Mouse (Mus musculus) limb, embryonic 12.5 days (tissue): ENCODE data around the gene Fa2h. TPM values are rescaled to one million over a fixed set of nuclear protein-coding genes. Genes with fewer than 3 reads are reported as not detected.
A peak's percentile ranks its signal among the peaks of the same experiment; 100 is the strongest.

Source experiments
- ATAC-seq: fragments of 200-750 bp; cut with Nextera tagmentation; 2 replicates; pipeline ENCODE4 v1.8.0; 2017; ENCODE audit warnings: low read depth, moderate TSS enrichment; ENCODE audit not compliant: insufficient number of reproducible peaks, insufficient read depth, low FRiP score, low TSS enrichment
- H3K27ac ChIP-seq: fragments of 300-500 bp; sonication (generic); 2 replicates; pipeline ENCODE4 v1.5.1; 2016; ENCODE audit warnings: mild to moderate bottlenecking, moderate library complexity
- H3K27me3 ChIP-seq: fragments of 300-500 bp; sonication (generic); 2 replicates; pipeline ENCODE4 v1.6.1; 2016; ENCODE audit warnings: mild to moderate bottlenecking, moderate library complexity
- H3K36me3 ChIP-seq: fragments of 300-500 bp; sonication (generic); 2 replicates; pipeline ENCODE4 v1.6.1; 2016; ENCODE audit warnings: mild to moderate bottlenecking, moderate library complexity
- H3K4me1 ChIP-seq: fragments of 300-500 bp; sonication (generic); replicated peaks from 2 replicates; pipeline ENCODE4 v1.6.1; 2016
- H3K4me2 ChIP-seq: fragments of 300-500 bp; sonication (generic); 2 replicates; pipeline ENCODE4 v1.6.1; 2016; ENCODE audit warnings: mild to moderate bottlenecking, moderate library complexity
- H3K4me3 ChIP-seq: fragments of 300-500 bp; sonication (generic); replicated peaks from 2 replicates; pipeline ENCODE4 v1.5.1; 2016; ENCODE audit warnings: mild to moderate bottlenecking
- H3K9ac ChIP-seq: fragments of 300-500 bp; sonication (generic); replicated peaks from 2 replicates; pipeline ENCODE4 v1.6.1; 2016; ENCODE audit warnings: mild to moderate bottlenecking, moderate library complexity
- H3K9me3 ChIP-seq: fragments of 300-500 bp; sonication (generic); 2 replicates; pipeline ENCODE4 v1.6.1; 2016; ENCODE audit warnings: mild to moderate bottlenecking, moderate library complexity
- WGBS: fragments of 180-500 bp; shearing (Covaris S2); methylation state at CpG from one replicate; pipeline ENCODE4 v1.1.7; 2016; 5-methylcytosine and 5-hydroxymethylcytosine counted together
- polyA plus RNA-seq: library from polyadenylated mRNA; unstranded; fragments of >200 nt; fragmentation: Nextera tagmentation; extraction: Ambion mirVana; gene quantifications from 2 replicates; pipeline ENCODE4 v1.2.1, GENCODE M21; 2016

Gene Fa2h
- not detected in 2 replicates for polyA plus RNA-seq

DNA sequence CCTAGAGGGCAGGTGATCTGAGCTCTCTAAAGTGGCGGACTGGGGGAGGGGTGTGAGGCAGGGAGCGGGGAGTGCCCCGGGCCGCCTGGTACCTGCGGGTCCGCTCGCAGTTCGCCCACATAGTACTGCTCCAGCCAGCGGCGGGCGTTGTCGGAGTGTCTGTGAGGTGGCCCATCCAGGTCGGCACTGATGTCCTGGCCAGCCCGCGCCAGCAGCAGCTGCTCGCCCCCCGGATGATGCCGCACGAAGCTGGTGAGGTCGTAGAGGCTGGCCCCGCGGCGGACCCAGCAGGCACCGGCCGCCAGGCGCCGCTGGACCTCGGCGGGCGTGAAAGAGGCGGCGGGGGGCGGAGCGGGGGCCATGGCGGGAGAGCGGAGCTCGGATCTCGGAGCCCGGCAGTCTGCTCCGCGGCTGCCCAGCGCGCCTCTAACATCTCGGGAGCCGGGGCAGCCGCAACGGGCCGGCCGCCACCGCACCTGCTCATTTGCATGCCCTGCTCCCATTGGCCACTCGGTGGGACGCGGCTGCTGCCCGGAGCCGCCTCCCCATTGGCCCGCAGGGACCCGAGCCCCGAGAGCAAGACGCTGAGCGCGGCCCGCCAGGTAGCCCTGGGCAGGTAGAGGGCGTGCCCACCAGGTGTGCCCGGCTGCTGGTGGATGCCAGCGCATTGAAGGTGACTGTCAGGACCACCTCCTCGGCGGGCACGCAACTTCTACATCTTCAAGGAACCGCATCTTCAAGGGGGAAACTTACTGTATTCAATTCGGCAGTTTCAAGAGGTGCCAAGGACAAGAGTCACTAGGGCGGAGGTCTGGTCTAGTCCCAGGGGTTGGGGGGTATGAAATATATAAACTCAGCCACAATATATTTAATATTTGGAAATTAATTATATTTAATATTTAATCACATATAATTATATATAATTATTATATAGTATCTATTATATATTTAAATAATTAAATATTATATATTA lies at the start of gene Fa2h:
TSS of gene Fa2h (minus strand) at position 434 of the 973 bp plus-strand sequence.
- Histone ChIP-seq H3K27me3 (peaks cover 72% of the 10 kb centered on the region), H3K4me1 (peaks cover 9% of the 10 kb centered on the region), H3K9me3 (no peaks in the 10 kb centered on the region), H3K36me3 (no peaks in the 10 kb centered on the region), H3K4me2 (peak within 1 kb of the TSS; percentile 83), H3K9ac (no peak within 1 kb of the TSS; the same call in 1 of the 2 replicates), H3K27ac (no peak within 1 kb of the TSS), H3K4me3 (peak within 1 kb of the TSS; percentile 43)
- under 1% methylated on average over 68 of the region's 71 CpGs for WGBS
- peak; percentile 93 for ATAC-seq

DNA sequence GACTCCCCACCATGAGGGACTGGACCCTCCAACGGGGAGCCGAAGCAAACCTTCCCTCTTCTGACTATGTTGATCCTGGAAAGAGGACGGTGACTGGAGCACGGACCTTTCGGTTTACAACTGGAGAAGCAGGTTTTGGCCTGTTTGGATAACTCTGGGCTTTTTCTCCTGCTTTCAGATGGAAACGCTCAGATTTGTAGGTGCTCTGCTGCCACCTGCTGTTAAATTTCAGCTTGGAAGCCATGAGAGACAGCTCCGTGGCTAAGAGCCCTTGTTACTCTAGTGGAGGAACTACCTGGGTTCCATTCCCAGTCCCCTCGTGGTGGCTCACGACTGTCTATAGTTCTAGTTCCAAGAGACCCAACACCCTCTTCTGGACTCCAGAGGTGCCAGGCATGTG lies 45.6 kb upstream of the Fa2h start:
- 16% methylated on average over 9 of the region's 9 CpGs for WGBS
- Histone ChIP-seq H3K36me3 (no peaks in the 10 kb centered on the region), H3K27me3 (no peaks in the 10 kb centered on the region), H3K9ac (no peak overlapping the region), H3K9me3 (no peaks in the 10 kb centered on the region), H3K27ac (no peak overlapping the region), H3K4me3 (no peak overlapping the region), H3K4me1 (no peaks in the 10 kb centered on the region), H3K4me2 (no peak overlapping the region)
- ATAC-seq: no peak

DNA sequence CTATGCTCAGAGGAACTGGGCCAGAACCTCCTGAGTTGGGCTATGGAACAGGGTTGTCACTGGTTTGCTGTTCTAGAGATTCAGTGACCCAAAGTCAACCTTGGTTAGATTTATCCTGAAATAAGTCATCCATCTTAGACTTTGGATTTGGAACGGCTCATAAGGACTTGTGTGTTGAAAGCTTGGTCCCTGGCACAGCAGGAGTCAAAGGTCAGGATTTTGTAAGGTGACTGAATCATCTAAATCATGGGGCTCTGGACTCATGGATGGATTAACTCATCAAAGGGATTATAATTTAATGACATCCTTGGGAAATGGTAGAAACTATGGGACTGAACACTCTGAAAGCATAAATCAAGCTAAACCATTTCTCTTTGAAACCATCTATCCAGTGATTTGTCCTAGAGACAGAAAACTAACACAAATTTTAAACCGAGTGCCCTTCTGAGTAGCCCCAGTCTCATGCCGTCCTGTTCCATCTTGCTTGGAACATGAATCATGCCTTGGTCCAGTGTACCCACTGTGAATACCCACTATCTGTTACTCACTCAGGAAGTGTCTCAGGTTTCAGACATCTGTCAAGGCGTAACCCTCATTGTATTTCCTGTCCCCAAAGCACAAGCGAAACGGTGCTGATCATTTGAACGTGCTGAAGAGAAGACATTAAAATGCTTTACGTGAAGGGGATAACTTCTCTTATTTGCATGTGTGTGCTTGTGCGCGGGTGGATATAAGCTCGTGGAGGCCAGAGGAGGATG lies 41.6 kb upstream of the Fa2h start:
- no peak overlapping the region for H3K9ac ChIP-seq
- no peaks in the 10 kb centered on the region for H3K9me3 ChIP-seq
- no peak overlapping the region for H3K27ac ChIP-seq
- ATAC-seq: no peak
- H3K4me3 ChIP-seq: no peak overlapping the region
- 44% methylated on average over 11 of the region's 11 CpGs for WGBS
- H3K36me3 ChIP-seq: no peaks in the 10 kb centered on the region
- no peaks in the 10 kb centered on the region for H3K27me3 ChIP-seq
- H3K4me1 ChIP-seq: no peaks in the 10 kb centered on the region
- H3K4me2 ChIP-seq: no peak overlapping the region

DNA sequence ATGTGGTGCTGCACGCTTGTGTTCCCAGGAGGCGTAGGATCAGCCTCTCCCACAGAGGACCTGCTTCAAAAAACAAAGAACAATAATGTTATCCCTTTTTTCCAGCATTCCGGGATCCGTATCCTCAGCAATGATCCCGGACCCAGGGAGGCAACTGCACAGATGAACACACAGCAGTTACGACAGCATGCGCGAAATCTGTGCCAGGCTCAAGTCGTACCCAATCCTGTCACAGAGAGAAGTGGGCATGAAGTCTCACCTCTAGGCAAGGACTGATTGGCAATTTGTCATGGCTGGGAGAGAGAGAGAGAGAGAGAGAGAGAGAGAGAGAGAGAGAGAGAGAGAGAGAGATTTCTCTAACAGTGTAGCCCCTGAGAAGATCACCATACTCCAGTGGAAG lies 31.0 kb upstream of the Fa2h start:
- Histone ChIP-seq H3K27me3 (0 out of 2 replicates have a peak, but pooled peaks cover 2% of the 10 kb centered on the region), H3K27ac (no peak overlapping the region), H3K4me1 (no peaks in the 10 kb centered on the region), H3K4me3 (no peak overlapping the region), H3K9me3 (no peaks in the 10 kb centered on the region), H3K4me2 (no peak overlapping the region), H3K9ac (no peak overlapping the region), H3K36me3 (no peaks in the 10 kb centered on the region)
- WGBS: 91% methylated on average over 9 of the region's 9 CpGs
- no peak for ATAC-seq

DNA sequence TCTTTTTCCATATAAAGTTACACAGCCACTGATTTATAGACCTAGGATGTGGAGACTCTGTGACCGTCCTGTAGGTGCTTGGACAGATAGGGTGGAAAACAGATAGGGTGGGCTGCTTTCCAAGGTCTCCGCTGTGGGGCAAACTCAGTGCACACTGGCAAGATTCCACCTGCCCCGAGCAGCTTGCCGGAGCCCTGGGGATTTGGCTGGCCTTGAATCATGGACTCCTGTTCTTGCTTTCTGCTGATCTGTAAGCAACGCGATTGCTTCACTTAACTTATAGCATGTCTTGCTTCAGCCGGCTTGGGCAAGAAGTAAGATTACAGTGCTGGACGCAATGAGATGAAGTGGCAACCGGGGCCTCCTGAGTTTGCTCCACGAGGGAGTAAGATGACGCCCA lies 30.6 kb upstream of the Fa2h start:
- Histone ChIP-seq H3K9ac (no peak overlapping the region), H3K36me3 (no peaks in the 10 kb centered on the region), H3K4me3 (no peak overlapping the region), H3K9me3 (no peaks in the 10 kb centered on the region), H3K27ac (no peak overlapping the region), H3K4me1 (no peaks in the 10 kb centered on the region), H3K4me2 (no peak overlapping the region), H3K27me3 (0 out of 2 replicates have a peak, but pooled peaks cover 2% of the 10 kb centered on the region)
- no peak for ATAC-seq
- WGBS: 81% methylated on average over 11 of the region's 11 CpGs

DNA sequence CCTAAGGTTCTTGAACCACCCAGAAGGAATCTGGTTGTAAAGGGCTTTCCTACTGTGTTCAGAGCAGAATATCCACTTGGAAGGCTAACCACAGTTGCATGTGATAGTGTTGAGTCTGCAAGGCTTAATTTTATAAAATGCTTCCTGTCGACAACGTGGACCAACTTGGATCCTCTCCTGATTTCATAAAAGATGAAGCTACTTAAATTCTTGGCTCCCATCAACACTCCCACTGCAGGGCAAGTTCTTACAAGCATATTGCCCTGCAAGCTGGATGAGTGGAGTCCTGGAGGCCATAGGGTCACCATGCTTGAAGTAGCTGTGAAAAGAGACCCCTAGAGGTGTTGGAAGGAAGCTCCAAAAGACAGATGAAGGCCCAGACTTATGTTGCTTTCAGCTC lies 29.0 kb upstream of the Fa2h start:
- Histone ChIP-seq H3K36me3 (no peaks in the 10 kb centered on the region), H3K27me3 (0 out of 2 replicates have a peak, but pooled peaks cover 2% of the 10 kb centered on the region), H3K4me3 (no peak overlapping the region), H3K9me3 (no peaks in the 10 kb centered on the region), H3K27ac (no peak overlapping the region), H3K4me1 (no peaks in the 10 kb centered on the region), H3K9ac (no peak overlapping the region), H3K4me2 (no peak overlapping the region)
- WGBS: 84% methylated on average over 2 of the region's 2 CpGs
- ATAC-seq: no peak

DNA sequence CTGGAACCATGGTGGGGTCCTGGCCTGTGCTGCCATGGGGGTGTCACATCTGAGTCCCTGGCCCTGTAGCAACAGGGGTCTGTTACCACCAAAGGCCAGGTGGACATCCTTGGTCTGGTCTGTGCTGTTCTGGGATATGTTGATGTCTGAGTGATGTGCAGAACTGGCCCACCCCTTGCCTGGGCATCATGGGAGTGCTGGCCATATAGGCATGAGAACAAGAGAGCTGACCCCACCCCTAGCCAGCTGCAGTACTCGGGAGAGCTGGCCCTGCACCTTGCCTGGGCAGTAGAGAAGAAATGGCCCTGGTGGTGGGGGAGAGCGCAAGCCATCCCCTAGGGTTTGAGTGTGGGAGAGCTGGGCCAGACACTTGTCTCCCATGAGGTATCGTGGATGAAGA lies 25.5 kb upstream of the Fa2h start:
- no peak for ATAC-seq
- H3K36me3 ChIP-seq: no peaks in the 10 kb centered on the region
- no peaks in the 10 kb centered on the region for H3K9me3 ChIP-seq
- H3K27me3 ChIP-seq: no peaks in the 10 kb centered on the region
- H3K4me2 ChIP-seq: no peak overlapping the region
- WGBS: 78% methylated on average over 3 of the region's 3 CpGs
- H3K4me1 ChIP-seq: no peaks in the 10 kb centered on the region
- H3K27ac ChIP-seq: no peak overlapping the region
- no peak overlapping the region for H3K9ac ChIP-seq
- H3K4me3 ChIP-seq: no peak overlapping the region

DNA sequence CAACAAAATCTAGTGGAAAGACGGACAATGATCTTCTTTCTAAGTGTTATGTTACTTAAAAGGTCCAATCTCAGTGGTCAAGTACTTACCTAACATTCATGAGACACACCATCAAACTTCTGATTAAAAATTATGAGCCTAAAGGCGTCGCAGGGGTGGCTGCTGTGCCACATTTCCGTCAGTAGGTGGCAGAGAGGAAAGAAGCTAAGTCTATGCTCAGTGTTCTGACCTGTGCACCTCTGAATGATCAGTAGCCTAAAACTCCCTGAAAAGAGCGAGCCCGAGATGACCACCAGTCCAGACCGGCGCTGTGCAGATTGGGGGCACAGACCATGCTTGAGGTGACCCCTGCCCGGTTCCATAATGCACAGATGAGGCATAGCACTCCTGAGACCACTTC lies 25.0 kb upstream of the Fa2h start:
- H3K9ac ChIP-seq: no peak overlapping the region
- H3K36me3 ChIP-seq: no peaks in the 10 kb centered on the region
- 35% methylated on average over 9 of the region's 9 CpGs for WGBS
- H3K9me3 ChIP-seq: no peaks in the 10 kb centered on the region
- H3K4me1 ChIP-seq: no peaks in the 10 kb centered on the region
- no peaks in the 10 kb centered on the region for H3K27me3 ChIP-seq
- no peak overlapping the region for H3K4me2 ChIP-seq
- ATAC-seq: 0 out of 2 replicates have a peak, but pooled peaks have one; percentile 26
- H3K27ac ChIP-seq: no peak overlapping the region
- no peak overlapping the region for H3K4me3 ChIP-seq

DNA sequence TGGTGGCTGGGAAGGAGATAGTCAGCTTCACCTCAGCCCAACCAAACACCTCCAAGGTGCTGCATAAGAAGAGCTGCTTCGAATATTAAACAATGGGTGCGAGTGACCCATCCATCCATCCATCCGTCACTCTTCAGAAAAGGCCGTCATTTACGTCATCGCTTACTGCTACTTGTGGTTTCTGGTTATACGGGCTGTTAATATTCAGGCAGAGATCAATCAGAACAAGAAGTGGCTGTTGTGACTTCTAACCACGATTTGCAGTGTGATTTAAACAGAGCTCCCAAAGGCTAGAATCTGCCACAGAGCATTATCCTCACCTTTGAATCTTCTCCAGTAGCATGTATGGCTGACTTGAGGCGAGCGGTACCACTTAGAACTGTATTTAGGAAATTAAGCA lies 23.6 kb upstream of the Fa2h start:
- whole genome bisulfite sequencing: 84% methylated on average over 10 of the region's 10 CpGs

DNA sequence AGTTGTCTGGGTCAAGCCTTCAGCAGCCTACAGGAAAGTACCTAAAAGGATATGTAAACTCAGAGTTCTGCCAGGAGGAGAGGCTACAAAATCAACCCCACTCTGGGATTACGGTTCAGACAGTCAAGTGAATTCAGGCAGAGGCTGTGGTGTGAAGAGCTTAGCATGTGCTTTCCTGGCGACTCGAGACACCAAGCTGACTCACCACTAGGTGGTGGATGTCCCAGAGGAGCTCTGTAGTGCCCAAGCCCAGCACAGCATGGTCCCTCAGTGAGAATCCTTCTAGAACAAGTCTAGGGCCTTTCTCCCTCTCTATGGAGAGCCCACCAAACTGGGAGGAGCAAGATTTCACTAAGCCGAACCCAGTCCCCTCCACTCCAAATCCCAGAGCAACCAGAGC lies 9.8 kb upstream of the Fa2h start:
- H3K36me3 ChIP-seq: no peaks in the 10 kb centered on the region
- WGBS: 46% methylated on average over 4 of the region's 4 CpGs
- no peak overlapping the region for H3K27ac ChIP-seq
- H3K9ac ChIP-seq: no peak overlapping the region
- no peaks in the 10 kb centered on the region for H3K4me1 ChIP-seq
- no peaks in the 10 kb centered on the region for H3K9me3 ChIP-seq
- no peak for ATAC-seq
- no peak overlapping the region for H3K4me3 ChIP-seq
- no peak overlapping the region for H3K4me2 ChIP-seq
- no peaks in the 10 kb centered on the region for H3K27me3 ChIP-seq

More for the DNA sequence above, 23.6 kb upstream of the Fa2h start:
- no peaks in the 10 kb centered on the region for H3K9me3 ChIP-seq
- no peak overlapping the region for H3K27ac ChIP-seq
- no peak for ATAC-seq
- H3K27me3 ChIP-seq: no peaks in the 10 kb centered on the region
- no peaks in the 10 kb centered on the region for H3K4me1 ChIP-seq
- H3K4me2 ChIP-seq: no peak overlapping the region
- H3K36me3 ChIP-seq: no peaks in the 10 kb centered on the region
- H3K4me3 ChIP-seq: no peak overlapping the region
- no peak overlapping the region for H3K9ac ChIP-seq

DNA sequence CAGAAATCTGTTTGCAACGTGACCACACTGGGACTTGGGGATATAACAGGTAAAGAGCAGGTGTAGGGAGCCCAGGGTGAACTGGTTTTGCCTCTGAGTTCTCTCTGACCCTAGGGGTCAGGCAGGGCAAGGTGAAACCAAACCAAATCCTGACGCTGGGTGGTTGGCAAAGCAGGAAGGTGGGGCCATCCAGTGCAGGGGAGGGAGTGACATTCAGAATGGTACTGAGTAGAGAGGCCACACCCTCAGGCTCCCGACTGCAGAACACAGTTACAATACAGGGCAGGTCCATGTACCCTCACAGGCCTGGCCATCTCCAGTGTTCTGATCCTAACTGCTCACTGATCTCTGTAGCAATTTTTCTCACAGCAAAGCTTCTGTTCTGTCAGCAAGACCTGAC lies 2.4 kb downstream of the Fa2h start:
- Histone ChIP-seq H3K4me1 (peaks cover 9% of the 10 kb centered on the region), H3K27me3 (peaks cover 72% of the 10 kb centered on the region), H3K4me3 (no peak overlapping the region), H3K4me2 (no peak overlapping the region), H3K27ac (no peak overlapping the region), H3K36me3 (no peaks in the 10 kb centered on the region), H3K9ac (no peak overlapping the region), H3K9me3 (no peaks in the 10 kb centered on the region)
- ATAC-seq: no peak
- WGBS: 25% methylated on average over 3 of the region's 3 CpGs
